Mouse (Mus musculus) gastrocnemius, postnatal 10 days (tissue): ENCODE measurements around the gene Olfr488. TPM values are rescaled to one million over a fixed set of nuclear protein-coding genes. Genes with fewer than 3 reads are reported as not detected.
"Not testable (repeated sequence)": the region's sequence is repeated elsewhere in the genome, so short reads cannot be mapped to it uniquely, and the experiment has no call there.

Source experiments
- DNase-seq: peaks from one replicate; pipeline ENCODE4 v3.0.0; 2021; ENCODE audit warnings: mixed read lengths
- long read RNA-seq, 2 experiments: library from polyadenylated mRNA; stranded (forward); transcript quantifications; one replicate each; pipeline ENCODE4 v2.0.0; 2021
- total RNA-seq, 2 experiments: library from RNA; stranded (reverse); gene quantifications; 2 replicates each; pipeline ENCODE4 v1.2.3; 2021

The Olfr488 gene
- not detected for total RNA-seq
- long read RNA-seq, experiment 1: 0 reads
- long read RNA-seq, experiment 2: 0 reads

DNA sequence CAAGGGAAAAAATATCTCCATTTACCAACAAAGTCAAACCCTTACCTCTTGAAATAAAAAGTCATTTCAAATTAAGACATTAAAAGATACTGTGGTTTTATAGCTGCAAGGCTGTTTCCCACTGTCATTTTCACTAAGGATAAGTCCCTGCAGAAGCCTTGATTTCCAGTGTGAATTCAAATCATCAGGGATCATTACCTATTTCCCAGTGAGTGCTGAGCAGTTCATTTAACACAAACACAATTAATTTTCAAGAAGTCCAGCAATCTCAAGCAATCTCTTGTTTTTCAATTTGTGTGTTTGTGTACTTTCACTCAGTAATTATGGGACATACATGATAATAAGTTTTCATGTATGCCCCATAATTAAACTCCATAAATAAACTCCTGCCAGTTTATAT is at the start of gene Olfr488:
Gene Olfr488, minus strand, starts transcription at position 101 of the 400 bp plus-strand sequence.
- DNase-seq: no peak

DNA sequence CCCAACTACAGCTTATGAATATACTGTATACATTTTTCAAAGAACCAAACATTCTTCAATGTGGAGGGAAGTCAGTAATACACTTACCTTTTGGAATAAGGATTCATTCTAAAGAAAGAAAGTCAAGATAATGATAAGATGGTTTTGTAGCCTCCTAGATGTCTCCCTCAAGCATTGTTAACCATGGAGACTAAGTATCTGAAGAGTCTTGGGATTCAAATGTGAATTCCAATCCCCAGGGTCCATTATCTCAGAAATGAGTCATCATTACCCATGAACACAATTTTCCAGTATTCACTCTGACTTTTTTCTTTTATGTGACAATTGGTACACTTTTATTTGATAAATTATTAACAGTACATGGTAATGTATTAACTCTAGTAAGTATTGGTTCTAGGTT is 30.7 kb upstream of the Olfr488 start, which contains the start of gene Olfr490:
Gene Olfr490, minus strand, starts transcription at position 101 of the 400 bp plus-strand sequence.
- no peak for DNase-seq

DNA sequence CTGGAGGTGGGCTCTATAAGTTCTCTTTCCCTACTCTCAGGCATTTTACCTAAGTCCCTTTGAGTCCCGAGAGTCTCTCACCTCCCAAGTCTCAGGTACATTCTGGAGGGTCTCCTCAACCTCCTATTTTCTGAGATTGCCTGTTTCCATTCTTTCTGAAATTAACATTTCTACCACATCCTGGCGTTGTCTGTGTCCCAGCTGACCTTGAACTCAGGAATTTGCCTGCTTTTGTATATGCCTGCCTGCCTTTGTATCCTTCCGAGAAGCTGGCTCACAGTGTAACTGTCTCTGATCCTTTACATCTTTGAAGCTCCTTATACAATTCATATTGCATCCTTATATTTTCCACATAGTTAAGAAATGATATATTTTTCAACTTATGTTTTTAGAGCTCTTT is 24.6 kb downstream of the Olfr488 start:
- DNase-seq: no peak

DNA sequence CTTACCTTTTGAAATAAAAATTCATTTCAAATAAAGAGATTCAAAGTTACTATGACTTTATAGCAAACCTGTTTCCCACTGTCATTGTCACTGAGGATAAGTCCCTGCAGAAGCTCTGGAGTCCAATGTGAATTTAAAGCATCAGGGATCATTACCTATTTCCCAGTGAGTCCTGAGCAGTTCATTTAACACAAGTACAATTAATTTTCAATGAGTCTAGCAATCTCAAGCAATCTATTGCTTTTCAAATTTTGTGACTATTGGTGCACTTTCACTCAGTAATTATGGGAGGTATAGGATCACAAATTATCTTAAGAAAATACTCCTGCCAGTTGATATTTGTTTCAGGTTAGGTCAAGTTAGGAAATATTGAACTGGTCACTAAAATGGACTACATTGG is 43.6 kb downstream of the Olfr488 start, which contains the start of gene Olfr487:
Gene Olfr487, minus strand, starts transcription at position 101 of the 400 bp plus-strand sequence.
- DNase-seq: not testable (repeated sequence)

Other genes with a start within 250 kb of the Olfr488 start
- gene Olfr478, start 224.4 kb downstream of the Olfr488 start, total RNA-seq: not detected
- gene Olfr479, start 207.7 kb downstream of the Olfr488 start, total RNA-seq: not detected
- not detected for gene Olfr480, start 191.0 kb downstream of the Olfr488 start, total RNA-seq
- gene Olfr481, start 178.5 kb downstream of the Olfr488 start, total RNA-seq: not detected
- gene Olfr482, start 160.8 kb downstream of the Olfr488 start, total RNA-seq: 1 to 10 TPM in 1 of 2 experiments, under 1 TPM in 1; 0.63 to 1.0 TPM
- gene Olfr483, start 157.5 kb downstream of the Olfr488 start, total RNA-seq: not detected
- gene Olfr484, start 130.9 kb downstream of the Olfr488 start, total RNA-seq: not detected
- not detected for gene Olfr485, start 98.5 kb downstream of the Olfr488 start, total RNA-seq
- gene Olfr486, start 85.6 kb downstream of the Olfr488 start, total RNA-seq: not detected
- gene Olfr487, start 43.7 kb downstream of the Olfr488 start, total RNA-seq: not detected
- gene Olfr490, start 30.6 kb upstream of the Olfr488 start, total RNA-seq: not detected
- gene Olfr491, start 55.1 kb upstream of the Olfr488 start, total RNA-seq: not detected
- not detected for gene Olfr492, start 65.3 kb upstream of the Olfr488 start, total RNA-seq
- not detected for gene Olfr493, start 88.6 kb upstream of the Olfr488 start, total RNA-seq
- not detected for gene Olfr494, start 107.0 kb upstream of the Olfr488 start, total RNA-seq
- not detected for gene Olfr495, start 134.8 kb upstream of the Olfr488 start, total RNA-seq
- not detected for gene Olfr497, start 162.1 kb upstream of the Olfr488 start, total RNA-seq
- gene Olfr498, start 207.0 kb upstream of the Olfr488 start, total RNA-seq: not detected